Mouse (Mus musculus): ENCODE measurements around the gene Cryzl1.
"Not testable (repeated sequence)": the region's sequence is repeated elsewhere in the genome, so short reads cannot be mapped to it uniquely, and the experiment has no call there.

The Cryzl1 gene

GRCm38 (mm10) chr16:91646681-91647419, 81.9 kb downstream of the Cryzl1 start, which contains the start of gene Gart:
Gene Gart, minus strand, starts transcription at chr16:91646952.
- DNase-seq (ENCODE audit: extremely low read depth, low read depth, low spot score): no peak

GRCm38 (mm10) chr16:91645995-91646602, 82.7 kb downstream of the Cryzl1 start:
- no peak for DNase-seq (ENCODE audit: extremely low read depth, low read depth, low spot score)

GRCm38 (mm10) chr16:91645420-91645819, 83.4 kb downstream of the Cryzl1 start:
- not testable (repeated sequence) for DNase-seq (ENCODE audit: extremely low read depth, low read depth, low spot score)

- DNase-seq (ENCODE audit: extremely low read depth, low read depth, low spot score): no peak
Observed at GRCm38 (mm10) chr16:91644901-91645300, 83.9 kb downstream of the Cryzl1 start.

- no peak for DNase-seq (ENCODE audit: extremely low read depth, low read depth, low spot score)
Observed at GRCm38 (mm10) chr16:91640171-91640570, 88.6 kb downstream of the Cryzl1 start.

- peak; percentile 63 for DNase-seq (ENCODE audit: extremely low read depth, low read depth, low spot score)
Observed at GRCm38 (mm10) chr16:91639636-91640035, 89.1 kb downstream of the Cryzl1 start.

Data from fat pad, adult 2 months (tissue).